Comparison of ENCODE assay signal across 8 mouse cellular contexts in the genomic region with DNA sequence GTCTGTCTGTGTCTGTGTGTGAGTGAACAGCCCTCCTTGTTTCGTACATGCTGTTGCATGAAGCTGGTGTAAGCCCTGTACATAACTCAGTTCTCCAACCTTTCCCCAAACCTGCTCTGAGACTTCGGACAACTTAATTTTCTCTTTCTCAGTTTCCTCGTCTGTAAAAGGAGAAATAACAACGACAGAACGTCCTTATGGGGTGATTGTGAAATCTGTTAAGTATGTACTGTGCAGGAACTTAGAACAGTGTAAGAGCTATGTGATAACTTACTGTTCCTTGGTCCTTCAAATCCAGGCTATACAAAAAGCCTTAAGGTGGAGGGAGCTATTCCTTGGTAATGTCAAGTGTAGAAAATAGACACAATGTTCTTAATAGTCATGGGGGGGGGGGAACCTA. TPM values are rescaled to one million over a fixed set of nuclear protein-coding genes. Genes with fewer than 3 reads are reported as not detected.
A peak's percentile ranks its signal among the peaks of the same experiment; 100 is the strongest.
DNase-seq lines count a peak whose midpoint lies in the region; ATAC-seq and TF ChIP-seq lines count a peak whose summit lies in the region.

No protein-coding gene starts in this region.

- no peak overlapping the region for H3K27ac ChIP-seq in heart, postnatal 0 days (ENCODE audit: low read depth)
- H3K27ac ChIP-seq in embryonic facial prominence, embryonic 10.5 days (replicated peaks): peak overlapping the region; percentile 98
- H3K27ac ChIP-seq in limb, embryonic 10.5 days: peak overlapping the region; percentile 100; the same call in 1 of the 2 replicates
- no peak overlapping the region; the same call in 1 of the 2 replicates for H3K27ac ChIP-seq in midbrain, embryonic 16.5 days (ENCODE audit: low read length)

- WGBS in heart, postnatal 0 days: 34% methylated on average over 5 of the region's 5 CpGs
- WGBS in embryonic facial prominence, embryonic 10.5 days: 45% methylated on average over 5 of the region's 5 CpGs
- 41% methylated on average over 5 of the region's 5 CpGs for WGBS in limb, embryonic 10.5 days
- 27% methylated on average over 5 of the region's 5 CpGs for WGBS in midbrain, embryonic 16.5 days

- H3K27me3 ChIP-seq in heart, postnatal 0 days (ENCODE audit: control insufficient read depth, insufficient read depth, low read length): 0 out of 2 replicates have a peak, but pooled peaks cover 5% of the 10 kb centered on the region
- no peaks in the 10 kb centered on the region for H3K27me3 ChIP-seq in embryonic facial prominence, embryonic 10.5 days (replicated peaks; ENCODE audit: low read depth, poor library complexity, severe bottlenecking)
- no peaks in the 10 kb centered on the region for H3K27me3 ChIP-seq in limb, embryonic 10.5 days (ENCODE audit: low read depth, poor library complexity, severe bottlenecking)
- no peaks in the 10 kb centered on the region for H3K27me3 ChIP-seq in midbrain, embryonic 16.5 days (ENCODE audit: control insufficient read depth, insufficient read depth, low read depth, low read length)

- no peak for TF ChIP-seq CTCF in heart, postnatal 0 days (IDR thresholded peaks at IDR 0.05; ENCODE audit: low read depth)

- no peaks in the 10 kb centered on the region for H3K9me3 ChIP-seq in heart, postnatal 0 days (replicated peaks; ENCODE audit: control insufficient read depth, low read length)
- H3K9me3 ChIP-seq in embryonic facial prominence, embryonic 10.5 days: no peaks in the 10 kb centered on the region
- H3K9me3 ChIP-seq in limb, embryonic 10.5 days (replicated peaks): no peaks in the 10 kb centered on the region
- no peaks in the 10 kb centered on the region for H3K9me3 ChIP-seq in midbrain, embryonic 16.5 days (replicated peaks; ENCODE audit: control insufficient read depth, low read length, poor library complexity, severe bottlenecking)

- intact Hi-C loops in left cerebral cortex, postnatal 25 days (cut with DNase I): loop anchor here (5.0 to 10.0 kb wide), 2 partner anchors 182 to 245 kb away; a partner anchor contains a TSS

- peaks cover 10% of the 10 kb centered on the region for H3K4me1 ChIP-seq in heart, postnatal 0 days (ENCODE audit: control insufficient read depth, insufficient read depth)
- H3K4me1 ChIP-seq in embryonic facial prominence, embryonic 10.5 days: peaks cover 32% of the 10 kb centered on the region
- peaks cover 25% of the 10 kb centered on the region for H3K4me1 ChIP-seq in limb, embryonic 10.5 days
- peaks cover 42% of the 10 kb centered on the region for H3K4me1 ChIP-seq in midbrain, embryonic 16.5 days (ENCODE audit: control insufficient read depth, insufficient read depth, low read length)

- H3K4me3 ChIP-seq in heart, postnatal 0 days (ENCODE audit: low read depth, low read length): peak overlapping the region; percentile 81
- H3K4me3 ChIP-seq in embryonic facial prominence, embryonic 10.5 days: peak overlapping the region; percentile 88
- H3K4me3 ChIP-seq in limb, embryonic 10.5 days: peak overlapping the region; percentile 70
- H3K4me3 ChIP-seq in midbrain, embryonic 16.5 days (ENCODE audit: low read depth, low read length): peak overlapping the region; percentile 78

- ATAC-seq in heart, postnatal 0 days (ENCODE audit: insufficient read depth, low read depth): no peak
- ATAC-seq in midbrain, embryonic 16.5 days: no peak

- H3K9ac ChIP-seq in heart, postnatal 0 days (replicated peaks; ENCODE audit: low read depth, low read length): peak overlapping the region; percentile 91
- peak overlapping the region; percentile 95 for H3K9ac ChIP-seq in midbrain, embryonic 16.5 days (ENCODE audit: low read depth, low read length)

- peak overlapping the region; percentile 86 for H3K4me2 ChIP-seq in heart, postnatal 0 days (ENCODE audit: low read depth, low read length)
- H3K4me2 ChIP-seq in midbrain, embryonic 16.5 days (ENCODE audit: low read length): peak overlapping the region; percentile 89

- no peak for TF ChIP-seq EP300 in heart, postnatal 0 days (IDR thresholded peaks at IDR 0.05; ENCODE audit: low read depth)

- peaks cover 10% of the 10 kb centered on the region for H3K36me3 ChIP-seq in heart, postnatal 0 days (replicated peaks; ENCODE audit: control insufficient read depth, insufficient read depth, low read length)
- H3K36me3 ChIP-seq in embryonic facial prominence, embryonic 10.5 days (replicated peaks): peaks cover 35% of the 10 kb centered on the region
- H3K36me3 ChIP-seq in limb, embryonic 10.5 days: peaks cover 30% of the 10 kb centered on the region
- H3K36me3 ChIP-seq in midbrain, embryonic 16.5 days (ENCODE audit: control insufficient read depth, insufficient read depth, low read length): peaks cover 4% of the 10 kb centered on the region; the same call in 1 of the 2 replicates

- DNase-seq in heart, postnatal 0 days (ENCODE audit: low spot score): no peak
- DNase-seq in heart, adult 18-20 months: no peak
- no peak for DNase-seq in embryonic facial prominence, embryonic 10.5 days (ENCODE audit: low spot score)
- no peak for DNase-seq in limb, embryonic 10.5 days (ENCODE audit: low spot score)
- DNase-seq in gastrocnemius, postnatal 10 days: no peak
- no peak for DNase-seq in left cerebral cortex, postnatal 25 days (ENCODE audit: low spot score in 2 of 2)
- DNase-seq in kidney, postnatal 25 days: no peak

RNA-seq across cellular contexts. Expression of a gene that starts 1.3 kb away (rescaled TPM):
- 2.4 and 2.7 TPM in 2 replicates for total RNA-seq in heart, postnatal 0 days (2014; rRNA removed; ENCODE audit: low replicate concordance)
- polyA plus RNA-seq in heart, postnatal 0 days (2015; fragmentation: Nextera tagmentation; extraction: Ambion mirVana): 4.1 and 5.0 TPM in 2 replicates
- 1 to 10 TPM; 3.0 to 3.3 TPM for total RNA-seq in heart, adult 18-20 months (2021)
- 38.7 and 40.5 TPM in 2 replicates for polyA plus RNA-seq in embryonic facial prominence, embryonic 10.5 days (2016; fragmentation: Nextera tagmentation; extraction: Ambion mirVana)
- 35.6 and 36.9 TPM in 2 replicates for polyA plus RNA-seq in limb, embryonic 10.5 days (2016; fragmentation: Nextera tagmentation; extraction: Ambion mirVana)
- 16.7 and 19.8 TPM in 2 replicates for polyA plus RNA-seq in midbrain, embryonic 16.5 days (2015; fragmentation: Nextera tagmentation; extraction: Ambion mirVana)
- 1 to 10 TPM; 4.4 to 5.2 TPM for total RNA-seq in gastrocnemius, postnatal 10 days (2021)
- total RNA-seq in left cerebral cortex, postnatal 25 days (2021): 1 to 10 TPM; 7.0 to 7.6 TPM

Comparison
In these comparisons a context has a peak if more than half of its experiments do, and no peak if none do; other contexts are left out.
1. H3K27ac ChIP-seq: peak in embryonic facial prominence, embryonic 10.5 days (single experiment) and limb, embryonic 10.5 days (single experiment); none in heart, postnatal 0 days (single experiment) and midbrain, embryonic 16.5 days (single experiment).
2. Peak in every context shown above with its lines, with median percentiles within 50 percentile points of each other: H3K4me3 ChIP-seq.